Mouse (Mus musculus): ENCODE results near the gene Ncan. TPM values are rescaled to one million over a fixed set of nuclear protein-coding genes. Genes with fewer than 3 reads are reported as not detected.

The Ncan gene
- polyA plus RNA-seq, 1 experiment from 2014 or later, result 0.34 TPM

DNA sequence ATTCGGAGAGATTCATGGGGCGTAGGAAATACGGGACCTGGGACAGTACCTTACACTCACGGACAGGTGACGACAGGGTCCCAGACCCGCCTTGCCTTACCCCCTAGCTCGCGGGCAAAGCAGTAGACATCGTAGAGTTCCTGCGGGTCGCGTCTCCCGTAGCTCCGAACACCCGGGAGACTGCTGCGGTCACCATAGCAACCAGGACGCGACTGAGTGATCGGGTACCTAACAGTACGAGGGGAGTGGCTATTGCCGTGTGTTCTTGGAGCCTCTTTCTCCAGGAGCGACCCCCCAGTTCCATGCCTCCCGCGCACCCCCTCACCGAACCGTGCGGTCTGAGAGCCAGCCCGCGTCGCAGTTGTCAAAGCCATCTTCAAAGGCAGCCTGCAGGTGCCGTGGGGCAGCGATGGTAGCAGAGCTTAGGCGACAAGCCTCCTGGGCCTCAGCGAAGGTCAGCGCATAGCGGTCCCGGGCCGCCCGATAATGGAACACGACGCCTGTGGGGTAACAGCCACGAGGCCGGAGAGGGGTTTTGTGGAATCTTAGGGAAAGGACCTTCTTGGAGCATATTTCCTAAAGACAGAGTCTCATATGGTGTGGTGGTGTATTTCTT, 8.2 kb downstream of the Ncan start:
- Histone ChIP-seq H3K4me2 (ENCODE audit: low read length) (no peak overlapping the region), H3K27ac (replicated peaks in 1 of 2; ENCODE audit: control insufficient read depth in 1 of 2, insufficient read depth in 1 of 2, low read depth in 2 of 2, low read length in 2 of 2) (no peak overlapping the region), H3K4me1 (ENCODE audit: control insufficient read depth in 2 of 2, insufficient read depth in 2 of 2, low read length in 2 of 2) (no peaks in the 10 kb centered on the region), H3K36me3 (ENCODE audit: control insufficient read depth, insufficient read depth, low read length) (no peaks in the 10 kb centered on the region), H3K4me3 (ENCODE audit: control insufficient read depth in 1 of 2, insufficient read depth in 1 of 2, low read depth in 1 of 2, low read length in 2 of 2) (no peak overlapping the region), H3K9me3 (ENCODE audit: control insufficient read depth, low read length) (no peaks in the 10 kb centered on the region), H3K9ac (ENCODE audit: low read length) (no peak overlapping the region), H3K27me3 (ENCODE audit: control insufficient read depth, insufficient read depth, low read length) (peaks cover 93% of the 10 kb centered on the region)
- WGBS, result 6% methylated on average over 43 of the region's 43 CpGs
- ATAC-seq (ENCODE audit: insufficient number of reproducible peaks, insufficient read depth, low FRiP score, low read depth), result no peak

DNA sequence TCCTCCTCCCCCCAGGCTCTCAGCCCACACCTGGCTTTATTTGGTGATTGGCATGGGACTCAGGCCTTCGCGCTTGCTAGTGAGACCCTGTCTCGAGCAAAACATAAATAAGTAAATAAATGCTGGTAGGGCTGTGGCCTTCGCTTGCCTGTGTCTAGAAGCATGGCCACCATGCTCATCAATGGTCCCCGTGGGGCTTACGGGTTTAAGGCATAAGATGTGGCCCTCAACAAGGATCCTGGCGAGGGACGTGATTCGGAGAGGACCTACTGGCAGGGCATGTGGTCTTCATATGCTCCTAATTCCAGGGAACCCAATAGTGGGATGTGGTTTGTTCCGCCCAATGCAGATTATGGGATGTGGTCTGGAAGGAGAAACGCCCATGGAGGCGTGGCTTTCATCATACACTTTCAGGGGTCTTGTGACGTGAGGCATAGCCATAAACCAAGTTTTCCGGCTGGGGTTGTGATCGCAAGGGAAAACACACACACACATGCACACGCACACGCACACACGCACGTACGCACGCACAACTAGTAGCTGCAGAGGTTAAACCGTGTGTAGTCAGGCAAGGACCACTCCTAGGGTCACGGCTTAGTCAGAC, 9.4 kb downstream of the Ncan start:
- H3K9me3 ChIP-seq (ENCODE audit: control insufficient read depth, low read length), result no peaks in the 10 kb centered on the region
- H3K27ac ChIP-seq (replicated peaks in 1 of 2; ENCODE audit: control insufficient read depth in 1 of 2, insufficient read depth in 1 of 2, low read depth in 2 of 2, low read length in 2 of 2), result no peak overlapping the region
- no peak overlapping the region for H3K4me3 ChIP-seq (ENCODE audit: control insufficient read depth in 1 of 2, insufficient read depth in 1 of 2, low read depth in 1 of 2, low read length in 2 of 2)
- no peaks in the 10 kb centered on the region for H3K4me1 ChIP-seq (ENCODE audit: control insufficient read depth in 2 of 2, insufficient read depth in 2 of 2, low read length in 2 of 2)
- 43% methylated on average over 23 of the region's 23 CpGs for WGBS
- ATAC-seq (ENCODE audit: insufficient number of reproducible peaks, insufficient read depth, low FRiP score, low read depth), result no peak
- H3K36me3 ChIP-seq (ENCODE audit: control insufficient read depth, insufficient read depth, low read length), result no peaks in the 10 kb centered on the region
- H3K4me2 ChIP-seq (ENCODE audit: low read length), result no peak overlapping the region
- no peak overlapping the region for H3K9ac ChIP-seq (ENCODE audit: low read length)
- H3K27me3 ChIP-seq (ENCODE audit: control insufficient read depth, insufficient read depth, low read length), result peaks cover 91% of the 10 kb centered on the region

DNA sequence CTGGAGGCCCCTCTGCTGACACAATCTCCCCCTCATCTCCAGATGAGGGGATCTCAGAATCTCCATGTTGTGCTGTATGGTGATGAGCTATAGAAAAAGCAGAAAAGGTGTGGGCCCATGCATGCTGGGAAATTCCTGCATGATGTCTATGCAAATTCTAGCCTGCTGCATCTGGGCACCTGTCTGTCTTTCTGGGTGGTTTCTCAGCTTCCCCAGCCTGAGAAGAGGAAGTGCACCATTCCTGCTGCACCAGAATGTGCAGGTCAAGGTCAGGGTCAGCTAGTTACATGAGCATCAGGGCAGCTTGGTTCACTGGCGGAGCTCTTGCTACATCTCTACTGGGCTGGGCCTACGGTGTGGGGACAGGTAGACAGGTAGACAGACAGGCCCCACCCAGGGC, 10.2 kb downstream of the Ncan start:
- H3K36me3 ChIP-seq (ENCODE audit: control insufficient read depth, insufficient read depth, low read length), result no peaks in the 10 kb centered on the region
- no peak for ATAC-seq (ENCODE audit: insufficient number of reproducible peaks, insufficient read depth, low FRiP score, low read depth)
- no peak overlapping the region for H3K27ac ChIP-seq (replicated peaks in 1 of 2; ENCODE audit: control insufficient read depth in 1 of 2, insufficient read depth in 1 of 2, low read depth in 2 of 2, low read length in 2 of 2)
- no peaks in the 10 kb centered on the region for H3K4me1 ChIP-seq (ENCODE audit: control insufficient read depth in 2 of 2, insufficient read depth in 2 of 2, low read length in 2 of 2)
- peaks cover 82% of the 10 kb centered on the region for H3K27me3 ChIP-seq (ENCODE audit: control insufficient read depth, insufficient read depth, low read length)
- H3K4me2 ChIP-seq (ENCODE audit: low read length), result no peak overlapping the region
- no peak overlapping the region for H3K4me3 ChIP-seq (ENCODE audit: control insufficient read depth in 1 of 2, insufficient read depth in 1 of 2, low read depth in 1 of 2, low read length in 2 of 2)
- WGBS, result 76% methylated on average over 2 of the region's 2 CpGs
- H3K9me3 ChIP-seq (ENCODE audit: control insufficient read depth, low read length), result no peaks in the 10 kb centered on the region
- no peak overlapping the region for H3K9ac ChIP-seq (ENCODE audit: low read length)

DNA sequence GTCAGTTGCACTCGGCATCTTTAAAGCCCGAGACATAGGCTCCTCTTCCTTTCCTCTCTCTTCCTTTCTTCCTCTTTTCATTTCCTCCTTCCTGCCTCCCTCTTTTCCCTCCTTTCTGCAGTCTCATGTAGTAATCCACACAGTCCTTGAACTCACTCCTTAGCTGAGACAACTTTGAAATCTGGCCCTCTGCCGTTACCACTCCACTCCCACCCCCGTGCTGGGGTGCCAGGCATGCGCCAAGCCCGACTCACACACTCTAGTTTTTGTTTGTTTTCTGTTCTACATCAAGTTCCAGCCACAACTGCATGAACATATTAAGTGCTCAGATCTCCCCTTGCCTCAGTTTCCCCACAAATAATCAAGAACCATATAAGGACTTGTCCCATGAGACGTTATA, 15.8 kb downstream of the Ncan start:
- Histone ChIP-seq H3K9me3 (ENCODE audit: control insufficient read depth, low read length) (no peaks in the 10 kb centered on the region), H3K27ac (replicated peaks in 1 of 2; ENCODE audit: control insufficient read depth in 1 of 2, insufficient read depth in 1 of 2, low read depth in 2 of 2, low read length in 2 of 2) (no peak overlapping the region), H3K36me3 (ENCODE audit: control insufficient read depth, insufficient read depth, low read length) (no peaks in the 10 kb centered on the region), H3K9ac (ENCODE audit: low read length) (no peak overlapping the region), H3K4me2 (ENCODE audit: low read length) (no peak overlapping the region), H3K27me3 (ENCODE audit: control insufficient read depth, insufficient read depth, low read length) (peaks cover 27% of the 10 kb centered on the region), H3K4me1 (ENCODE audit: control insufficient read depth in 2 of 2, insufficient read depth in 2 of 2, low read length in 2 of 2) (no peaks in the 10 kb centered on the region), H3K4me3 (ENCODE audit: control insufficient read depth in 1 of 2, insufficient read depth in 1 of 2, low read depth in 1 of 2, low read length in 2 of 2) (no peak overlapping the region)
- WGBS, result 71% methylated on average over 7 of the region's 7 CpGs
- ATAC-seq (ENCODE audit: insufficient number of reproducible peaks, insufficient read depth, low FRiP score, low read depth), result no peak

DNA sequence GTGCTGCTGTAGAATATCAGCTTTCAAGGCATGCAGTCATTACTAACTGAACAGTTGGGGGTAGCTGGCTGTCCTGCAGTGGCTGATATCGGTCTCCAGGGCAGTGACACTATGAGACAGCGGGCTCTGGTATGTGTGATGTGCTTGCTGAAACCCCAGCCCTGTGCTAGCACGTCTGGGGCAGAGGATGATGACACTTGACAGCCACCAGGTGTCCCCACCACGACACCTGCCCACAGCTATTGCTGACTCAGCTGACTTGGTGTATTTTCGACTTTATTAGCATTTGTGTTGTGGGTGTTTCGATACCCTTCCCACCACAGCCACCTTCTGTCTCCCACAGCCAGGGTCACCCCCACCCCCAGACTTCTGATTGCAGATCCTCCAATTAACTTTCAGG, 16.2 kb downstream of the Ncan start:
- Histone ChIP-seq H3K27ac (replicated peaks in 1 of 2; ENCODE audit: control insufficient read depth in 1 of 2, insufficient read depth in 1 of 2, low read depth in 2 of 2, low read length in 2 of 2) (no peak overlapping the region), H3K9ac (ENCODE audit: low read length) (no peak overlapping the region), H3K36me3 (ENCODE audit: control insufficient read depth, insufficient read depth, low read length) (no peaks in the 10 kb centered on the region), H3K4me3 (ENCODE audit: control insufficient read depth in 1 of 2, insufficient read depth in 1 of 2, low read depth in 1 of 2, low read length in 2 of 2) (no peak overlapping the region), H3K4me2 (ENCODE audit: low read length) (no peak overlapping the region), H3K9me3 (ENCODE audit: control insufficient read depth, low read length) (no peaks in the 10 kb centered on the region), H3K4me1 (ENCODE audit: control insufficient read depth in 2 of 2, insufficient read depth in 2 of 2, low read length in 2 of 2) (no peaks in the 10 kb centered on the region), H3K27me3 (ENCODE audit: control insufficient read depth, insufficient read depth, low read length) (peaks cover 23% of the 10 kb centered on the region)
- WGBS, result 9% methylated on average over 6 of the region's 6 CpGs
- peak; percentile 55; the same call in 1 of the 2 replicates for ATAC-seq (ENCODE audit: insufficient number of reproducible peaks, insufficient read depth, low FRiP score, low read depth)

DNA sequence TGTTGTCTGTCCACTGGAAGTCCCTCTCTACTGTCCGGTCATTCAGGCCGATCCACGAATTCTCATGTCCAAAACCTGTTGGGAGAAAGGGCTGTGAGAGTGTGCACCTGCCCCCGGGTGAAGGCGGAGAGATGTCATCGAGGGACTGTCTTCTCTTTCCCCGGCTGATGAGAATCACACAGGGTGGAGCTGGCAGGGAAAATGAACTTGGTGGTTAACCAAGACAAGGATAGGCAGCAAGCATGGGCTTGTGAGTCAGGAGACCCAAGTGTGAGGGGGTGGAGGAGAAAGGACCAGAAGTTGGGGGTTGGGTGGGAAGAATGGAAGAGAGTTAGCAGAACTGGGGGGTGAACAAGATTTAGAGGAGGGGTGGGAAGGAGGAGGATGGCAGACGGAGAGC, 20.4 kb downstream of the Ncan start:
- no peaks in the 10 kb centered on the region for H3K9me3 ChIP-seq (ENCODE audit: control insufficient read depth, low read length)
- H3K27ac ChIP-seq (replicated peaks in 1 of 2; ENCODE audit: control insufficient read depth in 1 of 2, insufficient read depth in 1 of 2, low read depth in 2 of 2, low read length in 2 of 2), result no peak overlapping the region
- H3K4me1 ChIP-seq (ENCODE audit: control insufficient read depth in 2 of 2, insufficient read depth in 2 of 2, low read length in 2 of 2), result no peaks in the 10 kb centered on the region
- H3K4me2 ChIP-seq (ENCODE audit: low read length), result no peak overlapping the region
- H3K36me3 ChIP-seq (ENCODE audit: control insufficient read depth, insufficient read depth, low read length), result no peaks in the 10 kb centered on the region
- WGBS, result 82% methylated on average over 8 of the region's 8 CpGs
- no peak overlapping the region for H3K9ac ChIP-seq (ENCODE audit: low read length)
- no peak overlapping the region for H3K4me3 ChIP-seq (ENCODE audit: control insufficient read depth in 1 of 2, insufficient read depth in 1 of 2, low read depth in 1 of 2, low read length in 2 of 2)
- 0 out of 2 replicates have a peak, but pooled peaks cover 4% of the 10 kb centered on the region for H3K27me3 ChIP-seq (ENCODE audit: control insufficient read depth, insufficient read depth, low read length)
- ATAC-seq (ENCODE audit: insufficient number of reproducible peaks, insufficient read depth, low FRiP score, low read depth), result no peak

DNA sequence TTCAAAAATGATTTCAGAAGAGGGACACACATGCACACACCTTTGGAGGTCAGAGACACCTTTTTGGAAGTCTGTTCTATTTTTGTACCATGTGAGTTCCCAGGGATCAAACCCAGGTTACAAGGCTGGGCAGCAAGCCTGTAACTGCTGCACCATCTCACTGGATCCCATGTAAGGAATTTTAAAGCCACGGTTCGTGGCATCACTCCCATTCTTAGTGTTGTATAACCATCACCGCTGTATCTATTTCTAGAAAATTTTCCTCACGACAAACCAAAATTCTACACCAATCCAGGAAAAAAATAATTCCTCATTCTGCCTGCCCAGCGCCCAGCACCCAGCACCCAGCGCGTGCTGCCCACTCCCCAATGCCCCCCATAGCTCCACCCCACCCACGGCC, 21.4 kb downstream of the Ncan start:
- 70% methylated on average over 8 of the region's 8 CpGs for WGBS
- no peak overlapping the region for H3K27ac ChIP-seq (replicated peaks in 1 of 2; ENCODE audit: control insufficient read depth in 1 of 2, insufficient read depth in 1 of 2, low read depth in 2 of 2, low read length in 2 of 2)

DNA sequence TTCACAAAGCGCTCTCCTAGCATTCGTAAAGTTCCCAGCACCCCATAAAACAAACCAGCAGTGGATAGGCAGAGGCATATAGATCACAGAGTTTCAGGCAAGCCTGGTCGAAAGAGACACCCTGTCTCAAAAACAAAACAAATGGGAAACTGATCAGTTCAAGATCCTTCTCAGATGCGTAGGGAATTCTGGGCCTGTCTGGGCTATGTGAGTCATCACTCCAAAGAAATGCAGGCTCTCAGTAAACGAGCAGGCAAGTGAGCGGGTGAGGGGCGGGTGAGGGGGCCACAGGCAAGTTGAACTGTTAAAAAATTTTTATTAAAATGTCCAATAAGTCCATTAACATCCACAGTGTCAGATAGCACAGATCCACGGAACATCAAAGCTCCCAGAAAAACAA, 27.9 kb downstream of the Ncan start:
- Histone ChIP-seq H3K27ac (replicated peaks in 1 of 2; ENCODE audit: control insufficient read depth in 1 of 2, insufficient read depth in 1 of 2, low read depth in 2 of 2, low read length in 2 of 2) (no peak overlapping the region), H3K9me3 (ENCODE audit: control insufficient read depth, low read length) (no peaks in the 10 kb centered on the region), H3K4me1 (ENCODE audit: control insufficient read depth in 2 of 2, insufficient read depth in 2 of 2, low read length in 2 of 2) (no peaks in the 10 kb centered on the region; a peak in 1 of 4 replicates), H3K4me3 (ENCODE audit: control insufficient read depth in 1 of 2, insufficient read depth in 1 of 2, low read depth in 1 of 2, low read length in 2 of 2) (no peak overlapping the region), H3K27me3 (ENCODE audit: control insufficient read depth, insufficient read depth, low read length) (peaks cover 59% of the 10 kb centered on the region), H3K36me3 (ENCODE audit: control insufficient read depth, insufficient read depth, low read length) (no peaks in the 10 kb centered on the region), H3K9ac (ENCODE audit: low read length) (no peak overlapping the region), H3K4me2 (ENCODE audit: low read length) (no peak overlapping the region)
- 51% methylated on average over 8 of the region's 8 CpGs for WGBS
- no peak for ATAC-seq (ENCODE audit: insufficient number of reproducible peaks, insufficient read depth, low FRiP score, low read depth)

More for the DNA sequence above, 21.4 kb downstream of the Ncan start:
- Histone ChIP-seq H3K36me3 (ENCODE audit: control insufficient read depth, insufficient read depth, low read length) (no peaks in the 10 kb centered on the region), H3K4me2 (ENCODE audit: low read length) (no peak overlapping the region), H3K4me3 (ENCODE audit: control insufficient read depth in 1 of 2, insufficient read depth in 1 of 2, low read depth in 1 of 2, low read length in 2 of 2) (no peak overlapping the region), H3K4me1 (ENCODE audit: control insufficient read depth in 2 of 2, insufficient read depth in 2 of 2, low read length in 2 of 2) (no peaks in the 10 kb centered on the region), H3K9ac (ENCODE audit: low read length) (no peak overlapping the region), H3K9me3 (ENCODE audit: control insufficient read depth, low read length) (no peaks in the 10 kb centered on the region), H3K27me3 (ENCODE audit: control insufficient read depth, insufficient read depth, low read length) (peaks cover 6% of the 10 kb centered on the region; the same call in 1 of the 2 replicates)
- ATAC-seq (ENCODE audit: insufficient number of reproducible peaks, insufficient read depth, low FRiP score, low read depth), result no peak
